Mouse (Mus musculus) intestine, postnatal 0 days (tissue): ENCODE measurements at regions not wholly inside any gene's neighbourhood (a gene's known extent, or its start where the extent isn't known, plus 50 kb on each side); places are given as distances from the start of the nearest gene placed in this dataset.

ENCODE experiments used
- ATAC-seq: fragments of 200-750 bp; cut with Nextera tagmentation; 2 replicates; pipeline ENCODE4 v1.8.0; 2017; ENCODE audit warnings: mild to moderate bottlenecking, moderate TSS enrichment, moderate library complexity
- H3K27ac ChIP-seq: fragments of 300-500 bp; sonication (generic); 2 replicates; pipeline ENCODE4 v1.5.1; 2014; ENCODE audit warnings: mild to moderate bottlenecking, low read depth, low read length, moderate library complexity
- H3K27me3 ChIP-seq: fragments of 300-500 bp; sonication (generic); replicated peaks from 2 replicates; pipeline ENCODE4 v1.6.1; 2014; ENCODE audit warnings: low read length, mixed read lengths; ENCODE audit not compliant: control insufficient read depth, insufficient read depth
- H3K36me3 ChIP-seq: fragments of 300-500 bp; sonication (generic); 2 replicates; pipeline ENCODE4 v1.6.1; 2014; ENCODE audit warnings: mild to moderate bottlenecking, moderate library complexity; ENCODE audit not compliant: control insufficient read depth, insufficient read depth
- H3K4me1 ChIP-seq: fragments of 300-500 bp; sonication (generic); replicated peaks from 2 replicates; pipeline ENCODE4 v1.6.1; 2014; ENCODE audit warnings: antibody characterized with exemption, low read length, mixed read lengths; ENCODE audit not compliant: control insufficient read depth, insufficient read depth
- H3K4me2 ChIP-seq: fragments of 300-500 bp; sonication (generic); replicated peaks from 2 replicates; pipeline ENCODE4 v1.6.1; 2014; ENCODE audit warnings: low read depth, mild to moderate bottlenecking, moderate library complexity
- H3K4me3 ChIP-seq: fragments of 300-500 bp; sonication (generic); 2 replicates; pipeline ENCODE4 v1.5.1; 2014; ENCODE audit warnings: low read depth, low read length
- H3K9ac ChIP-seq: fragments of 300-500 bp; sonication (generic); 2 replicates; pipeline ENCODE4 v1.6.1; 2014; ENCODE audit warnings: mild to moderate bottlenecking, low read depth, low read length
- H3K9me3 ChIP-seq: fragments of 300-500 bp; sonication (generic); 2 replicates; pipeline ENCODE4 v1.6.1; 2016; ENCODE audit warnings: mixed run types; ENCODE audit not compliant: control insufficient read depth
- CTCF ChIP-seq: sonication (generic); IDR thresholded peaks from 2 replicates; pipeline ENCODE4 v1.5.1; 2016; ENCODE audit warnings: low read depth, mild to moderate bottlenecking, control low read depth, antibody characterized with exemption, moderate library complexity
- WGBS: fragments of 180-500 bp; shearing (Covaris S2); extraction: QIAGEN DNeasy Blood & Tissue Kit; methylation state at CpG from one replicate; pipeline ENCODE4 v1.1.7; 2014; 5-methylcytosine and 5-hydroxymethylcytosine counted together

- WGBS = 51% methylated on average over 3 of the region's 3 CpGs
- ATAC-seq = no peak
- H3K4me2 ChIP-seq = no peak overlapping the region
- no peak overlapping the region for H3K9ac ChIP-seq
- no peaks in the 10 kb centered on the region for H3K36me3 ChIP-seq
- no peaks in the 10 kb centered on the region for H3K27me3 ChIP-seq
- TF ChIP-seq CTCF = no peak
- no peak overlapping the region for H3K27ac ChIP-seq
- H3K9me3 ChIP-seq = no peaks in the 10 kb centered on the region
- no peaks in the 10 kb centered on the region for H3K4me1 ChIP-seq
- H3K4me3 ChIP-seq = no peak overlapping the region
Measured at GRCm38 (mm10) chr2:22047465-22047864, 179.8 kb upstream of the Myo3a start.

DNA sequence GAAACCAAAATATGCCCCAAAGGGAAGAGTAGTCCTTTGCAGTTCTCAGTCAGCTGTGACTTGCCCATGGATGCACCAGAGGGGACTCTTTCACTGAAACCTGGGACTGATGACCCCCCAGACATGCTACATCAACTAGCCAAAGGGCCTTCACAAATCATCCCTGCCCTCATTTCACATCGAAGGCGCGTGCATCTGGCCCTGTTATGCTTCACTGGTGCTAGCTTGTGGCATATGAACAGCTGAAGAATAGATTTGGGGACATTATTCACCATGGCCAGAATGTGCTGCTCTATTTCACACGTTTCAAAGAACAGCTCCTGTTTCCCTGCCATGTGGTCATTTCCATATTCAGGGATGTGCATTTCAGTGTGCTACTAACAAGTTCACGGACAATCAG is 160.8 kb upstream of the Myo3a start:
- 79% methylated on average over 5 of the region's 5 CpGs for WGBS
- Histone ChIP-seq H3K27ac (no peak overlapping the region), H3K4me3 (no peak overlapping the region), H3K9me3 (no peaks in the 10 kb centered on the region), H3K27me3 (no peaks in the 10 kb centered on the region), H3K9ac (no peak overlapping the region), H3K4me2 (no peak overlapping the region), H3K36me3 (no peaks in the 10 kb centered on the region), H3K4me1 (no peaks in the 10 kb centered on the region)
- no peak for TF ChIP-seq CTCF
- no peak for ATAC-seq

GRCm38 (mm10) chr2:22096848-22097247 is 130.5 kb upstream of the Myo3a start:
- Histone ChIP-seq H3K9me3 (no peaks in the 10 kb centered on the region), H3K4me3 (no peak overlapping the region), H3K27ac (no peak overlapping the region), H3K4me2 (no peak overlapping the region), H3K36me3 (no peaks in the 10 kb centered on the region), H3K9ac (no peak overlapping the region), H3K27me3 (no peaks in the 10 kb centered on the region), H3K4me1 (no peaks in the 10 kb centered on the region)
- no peak for TF ChIP-seq CTCF
- ATAC-seq = peak; percentile 97
- WGBS = 38% methylated on average over 2 of the region's 2 CpGs

DNA sequence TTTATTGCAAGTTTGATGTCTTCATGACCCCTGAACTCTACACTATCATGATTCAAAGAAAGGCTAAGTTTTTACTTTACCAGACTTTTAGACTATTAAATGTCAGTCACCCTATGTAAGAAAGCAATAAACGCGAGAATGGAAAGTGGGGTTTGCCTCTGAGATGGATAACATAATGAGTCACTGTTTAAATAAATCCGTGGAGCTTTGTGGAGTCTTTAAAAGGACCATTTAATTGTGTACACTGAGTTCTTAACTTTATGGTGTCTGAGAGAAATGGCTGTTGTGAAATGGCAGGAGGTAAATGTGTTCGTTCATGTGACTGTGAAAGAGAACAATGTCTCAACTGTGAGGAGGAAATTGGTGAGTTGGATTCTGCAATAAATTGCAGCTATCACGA is 122.2 kb upstream of the Myo3a start:
- Histone ChIP-seq H3K9ac (no peak overlapping the region), H3K4me1 (no peaks in the 10 kb centered on the region), H3K4me3 (no peak overlapping the region), H3K9me3 (no peaks in the 10 kb centered on the region), H3K4me2 (no peak overlapping the region), H3K27ac (no peak overlapping the region), H3K36me3 (no peaks in the 10 kb centered on the region), H3K27me3 (no peaks in the 10 kb centered on the region)
- no peak for TF ChIP-seq CTCF
- 13% methylated on average over 5 of the region's 5 CpGs for WGBS
- peak; percentile 96 for ATAC-seq

DNA sequence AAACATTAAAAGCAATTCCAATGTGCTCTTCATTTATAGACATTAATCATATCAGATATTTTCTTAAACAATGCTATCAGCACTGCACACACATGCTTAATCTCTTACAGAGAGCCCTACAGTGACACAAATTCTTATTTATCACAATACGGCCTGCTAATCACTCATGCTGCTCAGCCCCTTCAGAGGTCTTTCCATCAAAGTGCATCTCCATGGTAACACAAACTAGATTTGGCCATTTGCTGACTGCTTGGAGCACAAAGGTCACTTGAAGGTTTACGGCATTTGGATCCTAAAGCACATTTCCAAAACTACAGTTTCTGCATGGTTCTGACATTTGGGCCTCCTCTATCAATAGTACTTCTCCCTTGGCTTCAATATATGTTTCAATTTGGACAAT is 77.6 kb upstream of the Myo3a start:
- Histone ChIP-seq H3K4me1 (no peaks in the 10 kb centered on the region), H3K4me3 (no peak overlapping the region), H3K4me2 (no peak overlapping the region), H3K27ac (no peak overlapping the region), H3K9me3 (no peaks in the 10 kb centered on the region), H3K36me3 (no peaks in the 10 kb centered on the region), H3K9ac (no peak overlapping the region), H3K27me3 (no peaks in the 10 kb centered on the region)
- WGBS = 39% methylated on average over 2 of the region's 2 CpGs
- TF ChIP-seq CTCF = no peak
- ATAC-seq = no peak

DNA sequence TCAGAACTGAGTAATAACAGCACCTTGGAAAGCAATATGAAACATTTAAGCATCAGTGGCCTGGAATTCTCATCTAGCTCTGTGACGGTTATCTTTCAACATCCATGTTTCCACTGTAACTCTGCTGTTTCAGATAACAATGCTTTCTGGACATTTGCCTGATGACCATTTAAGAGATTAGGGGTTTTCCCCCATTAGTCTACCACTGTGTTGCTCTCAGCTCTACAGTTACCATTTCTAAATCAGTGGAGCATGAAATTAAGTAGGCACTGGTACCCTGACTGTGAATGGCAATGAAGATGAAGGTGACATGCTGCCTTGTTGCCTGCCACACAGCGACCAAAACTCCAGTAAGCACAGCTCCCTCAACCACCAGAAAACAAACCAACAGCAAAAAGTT is 70.7 kb upstream of the Myo3a start:
- H3K4me1 ChIP-seq = no peaks in the 10 kb centered on the region
- no peaks in the 10 kb centered on the region for H3K27me3 ChIP-seq
- no peak overlapping the region for H3K27ac ChIP-seq
- H3K4me2 ChIP-seq = no peak overlapping the region
- WGBS = 89% methylated on average over 2 of the region's 2 CpGs
- no peak for ATAC-seq
- no peak overlapping the region for H3K4me3 ChIP-seq
- H3K9me3 ChIP-seq = no peaks in the 10 kb centered on the region
- H3K36me3 ChIP-seq = no peaks in the 10 kb centered on the region
- H3K9ac ChIP-seq = no peak overlapping the region
- no peak for TF ChIP-seq CTCF

DNA sequence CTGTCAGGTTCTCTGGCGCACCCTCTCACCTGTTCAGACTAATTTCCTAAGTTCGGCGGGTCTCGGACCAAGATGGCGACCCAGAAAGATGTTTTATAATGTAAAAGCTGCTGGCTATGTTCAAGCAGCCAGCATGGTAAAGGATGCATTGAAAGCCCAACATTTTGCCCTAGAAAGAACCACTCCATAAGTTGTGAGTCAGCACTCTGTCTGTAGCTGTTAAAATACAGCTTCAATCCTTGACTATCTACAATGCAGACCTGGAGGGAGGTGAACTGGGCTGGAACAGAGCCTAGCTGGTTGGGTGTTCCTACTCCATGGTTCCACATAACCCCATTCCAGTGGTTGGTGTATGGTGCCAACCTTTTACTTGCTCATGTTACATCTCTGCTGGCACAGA is 61.9 kb upstream of the Myo3a start:
- no peak for ATAC-seq
- no peak overlapping the region for H3K27ac ChIP-seq
- H3K9me3 ChIP-seq = no peaks in the 10 kb centered on the region
- 88% methylated on average over 5 of the region's 5 CpGs for WGBS
- no peak overlapping the region for H3K4me2 ChIP-seq
- H3K4me3 ChIP-seq = no peak overlapping the region
- no peaks in the 10 kb centered on the region for H3K36me3 ChIP-seq
- no peak for TF ChIP-seq CTCF
- no peaks in the 10 kb centered on the region for H3K4me1 ChIP-seq
- H3K27me3 ChIP-seq = no peaks in the 10 kb centered on the region
- H3K9ac ChIP-seq = no peak overlapping the region
